Mouse (Mus musculus) limb, embryonic 15.5 days (tissue): ENCODE measurements at regions not wholly inside any gene's neighbourhood (a gene's known extent, or its start where the extent isn't known, plus 50 kb on each side); places are given as distances from the start of the nearest gene placed in this dataset.
A peak's percentile ranks its signal among the peaks of the same experiment; 100 is the strongest.

Experiments used
- ATAC-seq: fragments of 200-750 bp; cut with Nextera tagmentation; 2 replicates; pipeline ENCODE4 v1.8.0; 2017; ENCODE audit warnings: low read depth, moderate TSS enrichment; ENCODE audit not compliant: insufficient number of reproducible peaks, low FRiP score, low TSS enrichment
- H3K27ac ChIP-seq: fragments of 300-500 bp; sonication (generic); 2 replicates; pipeline ENCODE4 v1.5.1; 2015; ENCODE audit warnings: moderate library complexity, mild to moderate bottlenecking, inconsistent platforms
- H3K27me3 ChIP-seq: fragments of 300-500 bp; sonication (generic); 2 replicates; pipeline ENCODE4 v1.6.1; 2015; ENCODE audit warnings: inconsistent platforms
- H3K36me3 ChIP-seq: fragments of 300-500 bp; sonication (generic); 2 replicates; pipeline ENCODE4 v1.6.1; 2015; ENCODE audit warnings: inconsistent platforms
- H3K4me1 ChIP-seq: fragments of 300-500 bp; sonication (generic); 2 replicates; pipeline ENCODE4 v1.6.1; 2015; ENCODE audit warnings: inconsistent platforms
- H3K4me2 ChIP-seq: fragments of 300-500 bp; sonication (generic); 2 replicates; pipeline ENCODE4 v1.6.1; 2015; ENCODE audit warnings: mild to moderate bottlenecking, inconsistent platforms
- H3K4me3 ChIP-seq: fragments of 300-500 bp; sonication (generic); 2 replicates; pipeline ENCODE4 v1.5.1; 2015; ENCODE audit warnings: mild to moderate bottlenecking, inconsistent platforms
- H3K9ac ChIP-seq: fragments of 300-500 bp; sonication (generic); 2 replicates; pipeline ENCODE4 v1.6.1; 2015; ENCODE audit warnings: inconsistent platforms
- H3K9me3 ChIP-seq: fragments of 300-500 bp; sonication (generic); 2 replicates; pipeline ENCODE4 v1.6.1; 2016; ENCODE audit warnings: inconsistent platforms
- WGBS: fragments of 180-500 bp; shearing (Covaris S2); methylation state at CpG from one replicate; pipeline ENCODE4 v1.1.7; 2015; 5-methylcytosine and 5-hydroxymethylcytosine counted together

GRCm38 (mm10) chr4:93493326-93493725 lies 158.0 kb upstream of the Tusc1 start:
- H3K27me3 ChIP-seq: no peaks in the 10 kb centered on the region
- no peak overlapping the region for H3K4me2 ChIP-seq
- no peak overlapping the region for H3K4me3 ChIP-seq
- H3K9me3 ChIP-seq: no peaks in the 10 kb centered on the region
- H3K9ac ChIP-seq: no peak overlapping the region
- no peaks in the 10 kb centered on the region for H3K4me1 ChIP-seq
- ATAC-seq: no peak
- H3K27ac ChIP-seq: no peak overlapping the region
- H3K36me3 ChIP-seq: no peaks in the 10 kb centered on the region

- Histone ChIP-seq H3K9ac (no peak overlapping the region), H3K36me3 (no peaks in the 10 kb centered on the region), H3K4me2 (no peak overlapping the region), H3K27ac (no peak overlapping the region), H3K4me3 (no peak overlapping the region), H3K9me3 (no peaks in the 10 kb centered on the region), H3K27me3 (no peaks in the 10 kb centered on the region), H3K4me1 (no peaks in the 10 kb centered on the region)
- 76% methylated on average over 1 of the region's 1 CpGs for WGBS
- no peak for ATAC-seq
These were observed 153.3 kb upstream of the Tusc1 start for GRCm38 (mm10) chr4:93488570-93488969.

- Histone ChIP-seq H3K27me3 (no peaks in the 10 kb centered on the region), H3K9ac (no peak overlapping the region), H3K27ac (no peak overlapping the region), H3K9me3 (no peaks in the 10 kb centered on the region), H3K36me3 (no peaks in the 10 kb centered on the region), H3K4me3 (no peak overlapping the region), H3K4me2 (no peak overlapping the region), H3K4me1 (no peaks in the 10 kb centered on the region)
- WGBS: 74% methylated on average over 1 of the region's 1 CpGs
- no peak for ATAC-seq
These were observed 151.1 kb upstream of the Tusc1 start for GRCm38 (mm10) chr4:93486455-93486854.

- Histone ChIP-seq H3K27me3 (no peaks in the 10 kb centered on the region), H3K4me3 (no peak overlapping the region), H3K9ac (no peak overlapping the region), H3K9me3 (no peaks in the 10 kb centered on the region), H3K27ac (no peak overlapping the region), H3K4me2 (no peak overlapping the region), H3K4me1 (no peaks in the 10 kb centered on the region), H3K36me3 (no peaks in the 10 kb centered on the region)
- no peak for ATAC-seq
- 80% methylated on average over 1 of the region's 1 CpGs for WGBS
These were observed 145.9 kb upstream of the Tusc1 start for GRCm38 (mm10) chr4:93481247-93481646.

- ATAC-seq: no peak
- H3K4me1 ChIP-seq: no peaks in the 10 kb centered on the region
- no peak overlapping the region for H3K4me2 ChIP-seq
- H3K4me3 ChIP-seq: no peak overlapping the region
- H3K9ac ChIP-seq: no peak overlapping the region
- H3K36me3 ChIP-seq: no peaks in the 10 kb centered on the region
- H3K27ac ChIP-seq: no peak overlapping the region
- H3K9me3 ChIP-seq: no peaks in the 10 kb centered on the region
- H3K27me3 ChIP-seq: no peaks in the 10 kb centered on the region
These were observed 142.0 kb upstream of the Tusc1 start for GRCm38 (mm10) chr4:93477189-93477767.

- ATAC-seq: no peak
- Histone ChIP-seq H3K4me2 (no peak overlapping the region), H3K36me3 (no peaks in the 10 kb centered on the region), H3K9ac (no peak overlapping the region), H3K27ac (no peak overlapping the region), H3K9me3 (no peaks in the 10 kb centered on the region), H3K4me1 (no peaks in the 10 kb centered on the region), H3K27me3 (no peaks in the 10 kb centered on the region), H3K4me3 (no peak overlapping the region)
- 100% methylated on average over 1 of the region's 1 CpGs for WGBS
These were observed 132.7 kb upstream of the Tusc1 start for GRCm38 (mm10) chr4:93467998-93468397.

GRCm38 (mm10) chr4:93467424-93467823 lies 132.1 kb upstream of the Tusc1 start:
- Histone ChIP-seq H3K36me3 (no peaks in the 10 kb centered on the region), H3K4me2 (no peak overlapping the region), H3K27me3 (no peaks in the 10 kb centered on the region), H3K4me1 (no peaks in the 10 kb centered on the region), H3K9me3 (no peaks in the 10 kb centered on the region), H3K4me3 (no peak overlapping the region), H3K9ac (no peak overlapping the region), H3K27ac (no peak overlapping the region)
- 60% methylated on average over 1 of the region's 1 CpGs for WGBS
- ATAC-seq: no peak

- H3K4me1 ChIP-seq: no peaks in the 10 kb centered on the region
- no peaks in the 10 kb centered on the region for H3K27me3 ChIP-seq
- no peak overlapping the region for H3K9ac ChIP-seq
- H3K4me3 ChIP-seq: no peak overlapping the region
- no peaks in the 10 kb centered on the region for H3K36me3 ChIP-seq
- no peak overlapping the region for H3K4me2 ChIP-seq
- H3K9me3 ChIP-seq: no peaks in the 10 kb centered on the region
- no peak overlapping the region for H3K27ac ChIP-seq
- ATAC-seq: no peak
- 53% methylated on average over 3 of the region's 3 CpGs for WGBS
These were observed 116.0 kb upstream of the Tusc1 start for GRCm38 (mm10) chr4:93451357-93451756.

- H3K36me3 ChIP-seq: no peaks in the 10 kb centered on the region
- no peaks in the 10 kb centered on the region for H3K9me3 ChIP-seq
- ATAC-seq: no peak
- no peak overlapping the region for H3K4me3 ChIP-seq
- 81% methylated on average over 1 of the region's 1 CpGs for WGBS
- no peak overlapping the region for H3K4me2 ChIP-seq
- no peaks in the 10 kb centered on the region for H3K4me1 ChIP-seq
- no peak overlapping the region for H3K9ac ChIP-seq
- H3K27me3 ChIP-seq: no peaks in the 10 kb centered on the region
- H3K27ac ChIP-seq: no peak overlapping the region
These were observed 115.5 kb upstream of the Tusc1 start for GRCm38 (mm10) chr4:93450831-93451230.

- H3K9me3 ChIP-seq: no peaks in the 10 kb centered on the region
- no peak for ATAC-seq
- H3K4me2 ChIP-seq: no peak overlapping the region
- H3K36me3 ChIP-seq: no peaks in the 10 kb centered on the region
- H3K4me1 ChIP-seq: no peaks in the 10 kb centered on the region
- no peak overlapping the region for H3K9ac ChIP-seq
- H3K27me3 ChIP-seq: no peaks in the 10 kb centered on the region
- no peak overlapping the region for H3K27ac ChIP-seq
- H3K4me3 ChIP-seq: no peak overlapping the region
These were observed 109.4 kb upstream of the Tusc1 start for GRCm38 (mm10) chr4:93444666-93445065.

- 56% methylated on average over 3 of the region's 3 CpGs for WGBS
These were observed 103.5 kb upstream of the Tusc1 start for GRCm38 (mm10) chr4:93438587-93439336.

GRCm38 (mm10) chr4:93437386-93438130 lies 102.2 kb upstream of the Tusc1 start:
- Histone ChIP-seq H3K4me2 (no peak overlapping the region), H3K9ac (no peak overlapping the region), H3K4me1 (0 out of 2 replicates have a peak, but pooled peaks cover 7% of the 10 kb centered on the region), H3K9me3 (no peaks in the 10 kb centered on the region), H3K27me3 (no peaks in the 10 kb centered on the region), H3K4me3 (no peak overlapping the region), H3K27ac (no peak overlapping the region), H3K36me3 (no peaks in the 10 kb centered on the region)
- 35% methylated on average over 3 of the region's 3 CpGs for WGBS
- ATAC-seq: 0 out of 2 replicates have a peak, but pooled peaks have one; percentile 55

More at GRCm38 (mm10) chr4:93438587-93439336, 103.5 kb upstream of the Tusc1 start:
- H3K4me2 ChIP-seq: no peak overlapping the region
- H3K4me3 ChIP-seq: no peak overlapping the region
- no peak overlapping the region for H3K9ac ChIP-seq
- H3K27me3 ChIP-seq: no peaks in the 10 kb centered on the region
- no peak overlapping the region for H3K27ac ChIP-seq
- ATAC-seq: no peak
- H3K9me3 ChIP-seq: no peaks in the 10 kb centered on the region
- 0 out of 2 replicates have a peak, but pooled peaks cover 7% of the 10 kb centered on the region for H3K4me1 ChIP-seq
- no peaks in the 10 kb centered on the region for H3K36me3 ChIP-seq
